Mouse (Mus musculus) heart, postnatal 25 days (tissue): ENCODE data around the gene Armc2. TPM values are rescaled to one million over a fixed set of nuclear protein-coding genes. Genes with fewer than 3 reads are reported as not detected.

ENCODE experiments used
- DNase-seq: peaks from one replicate; pipeline ENCODE4 v3.0.0; 2022; ENCODE audit warnings: low spot score
- intact Hi-C: fragments of 180-260 bp; cut with DNase I; formaldehyde crosslinking; loops from one replicate; pipeline ENCODE4 v1.15.1; 2025
- total RNA-seq, 2 experiments: library from RNA; stranded (reverse); gene quantifications; 2 replicates each; pipeline ENCODE4 v1.2.3; 2021

The Armc2 gene
- total RNA-seq, 2 experiments from 2014 or later, result 7.8 to 8.2 TPM

DNA sequence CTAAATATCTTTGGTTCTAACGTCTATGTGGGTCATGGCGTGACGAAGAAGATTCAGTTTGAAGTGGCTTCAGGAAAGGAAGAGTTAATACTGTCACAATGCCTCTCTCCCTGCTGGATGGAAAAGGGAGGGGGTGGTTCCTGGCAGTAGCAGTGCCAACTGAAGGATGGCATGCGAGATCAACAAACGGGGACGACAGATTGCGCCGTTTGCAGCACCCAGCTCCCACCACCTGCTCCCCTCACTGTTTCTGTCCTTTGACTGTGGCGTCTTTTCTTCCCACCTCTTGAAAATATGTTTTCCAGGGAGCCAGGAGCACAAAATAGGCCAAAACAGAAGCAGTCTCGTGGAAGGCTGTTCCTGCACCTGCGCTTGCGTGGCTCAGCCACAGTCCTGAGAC is 86.3 kb downstream of the Armc2 start:
- DNase-seq, result no peak
- intact Hi-C loops, result loop anchor here (2.0 kb wide), 1 partner anchor 43 kb away; no protein-coding TSS in a partner anchor

DNA sequence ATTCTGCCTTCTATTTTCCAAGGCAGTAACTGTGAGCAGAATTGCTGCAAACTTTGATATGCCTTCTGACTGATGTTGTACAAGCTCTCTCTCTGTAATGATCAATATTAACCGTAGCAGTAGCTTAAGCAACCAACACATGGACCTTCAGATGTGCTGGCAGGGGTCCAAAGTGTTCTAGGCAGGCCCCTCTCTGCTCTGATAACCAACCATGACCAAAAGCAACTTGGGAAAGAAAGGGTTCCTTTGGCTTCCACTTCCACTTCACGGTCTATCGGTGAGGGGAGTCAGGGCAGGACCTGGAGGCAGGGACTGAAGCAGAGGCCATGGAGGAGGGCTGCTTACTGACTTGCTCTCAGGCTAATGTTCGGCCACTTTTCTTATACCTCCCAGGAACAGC is 87.3 kb downstream of the Armc2 start:
- DNase-seq, result no peak

DNA sequence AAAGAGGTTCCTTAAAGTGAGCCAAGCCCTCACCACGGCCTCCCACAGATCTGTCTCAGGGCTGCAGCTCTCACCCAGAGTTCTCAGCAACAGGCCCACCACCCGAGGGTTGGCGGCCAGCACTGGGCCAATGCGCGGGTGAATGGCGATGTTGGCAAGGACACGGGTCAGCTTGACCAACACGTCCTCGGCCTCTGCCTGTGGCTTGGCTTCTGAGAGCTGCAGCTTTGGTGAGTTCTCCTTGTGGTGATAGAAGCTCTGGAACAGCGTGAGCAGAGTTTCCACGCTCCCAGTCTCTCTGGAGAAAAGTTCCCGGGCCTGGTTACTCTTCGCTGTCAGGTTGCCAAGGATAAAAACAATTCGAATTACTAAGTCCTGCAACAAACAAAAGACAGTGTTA is 91.5 kb downstream of the Armc2 start:
- DNase-seq, result no peak
- intact Hi-C loops, result loop anchor here (1.0 kb wide), 1 partner anchor 17 kb away; no protein-coding TSS in a partner anchor

More for the DNA sequence above, 87.3 kb downstream of the Armc2 start:
- intact Hi-C loops, result no loop called here

DNA sequence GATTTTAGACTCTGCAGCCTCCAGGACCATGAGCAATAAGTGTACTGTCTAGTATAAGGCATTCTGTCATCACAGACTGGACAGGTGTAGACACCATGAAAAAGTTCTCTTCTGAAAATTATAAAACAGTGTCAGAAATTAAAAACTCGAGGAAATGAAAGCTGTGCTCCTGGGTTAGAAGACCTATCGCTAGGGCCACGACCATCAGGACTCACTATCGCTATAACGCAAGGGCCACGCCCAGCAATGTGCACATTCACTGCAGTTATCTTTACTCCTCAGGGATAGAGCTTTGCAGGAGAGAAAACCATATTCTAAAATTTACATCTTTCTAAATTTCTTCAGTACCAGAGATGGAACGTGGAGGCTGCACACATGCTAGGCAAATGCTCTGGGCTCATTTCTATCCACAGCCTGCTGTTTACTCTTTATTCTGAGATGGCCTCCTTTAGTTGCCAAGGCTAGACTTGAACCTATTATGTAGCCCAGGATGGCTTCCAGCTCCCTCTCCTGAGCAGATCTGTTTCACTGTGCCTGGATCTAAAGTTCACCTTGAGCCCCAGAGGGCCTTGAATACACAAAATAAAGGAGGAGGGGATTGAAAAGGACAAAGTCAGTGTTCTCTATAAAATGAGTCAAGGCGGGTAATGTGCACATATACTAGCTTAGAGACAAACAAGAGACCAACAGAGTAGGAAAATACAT is 105.8 kb downstream of the Armc2 start:
- DNase-seq, result no peak
- intact Hi-C loops, result no loop called here

DNA sequence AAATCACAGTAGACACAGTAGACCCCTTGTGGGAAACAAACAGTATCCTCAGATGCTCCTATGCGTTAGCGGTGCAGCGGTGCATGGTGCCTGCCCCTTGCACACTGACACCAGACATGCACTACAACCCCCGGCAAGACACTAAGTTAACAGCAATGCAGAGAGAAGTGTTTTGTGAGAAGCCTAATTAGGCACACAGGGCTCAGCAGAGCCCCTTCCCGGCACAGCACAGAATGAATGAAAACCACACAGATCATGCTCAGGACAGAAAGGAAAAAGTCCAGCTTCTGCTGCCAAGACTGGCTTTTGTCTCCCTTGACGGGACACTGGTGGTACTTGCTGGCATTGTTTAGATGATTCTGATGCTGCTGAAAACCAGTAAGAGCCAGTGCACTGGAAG is 109.3 kb downstream of the Armc2 start:
- no peak for DNase-seq
- intact Hi-C loops, result no loop called here

DNA sequence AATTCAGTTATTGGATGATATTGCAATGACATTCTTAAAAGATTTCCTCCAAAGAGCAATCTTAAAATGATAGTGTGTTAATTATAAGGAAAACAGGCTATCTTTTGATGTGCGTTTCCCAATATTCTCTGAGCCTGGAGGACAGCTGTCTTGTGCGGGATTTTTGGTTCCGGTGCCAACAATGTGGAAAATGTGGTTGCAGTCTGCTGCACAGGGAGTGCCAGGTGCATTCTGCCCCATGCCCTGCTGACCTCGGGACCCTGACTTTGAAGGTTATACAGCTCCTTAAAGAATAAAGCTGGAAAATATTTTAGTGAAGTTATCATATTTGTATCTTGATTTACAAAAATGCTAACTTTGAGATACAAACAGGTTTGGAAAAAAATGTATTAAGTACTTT is 110.3 kb downstream of the Armc2 start:
- no peak for DNase-seq
- intact Hi-C loops, result no loop called here

DNA sequence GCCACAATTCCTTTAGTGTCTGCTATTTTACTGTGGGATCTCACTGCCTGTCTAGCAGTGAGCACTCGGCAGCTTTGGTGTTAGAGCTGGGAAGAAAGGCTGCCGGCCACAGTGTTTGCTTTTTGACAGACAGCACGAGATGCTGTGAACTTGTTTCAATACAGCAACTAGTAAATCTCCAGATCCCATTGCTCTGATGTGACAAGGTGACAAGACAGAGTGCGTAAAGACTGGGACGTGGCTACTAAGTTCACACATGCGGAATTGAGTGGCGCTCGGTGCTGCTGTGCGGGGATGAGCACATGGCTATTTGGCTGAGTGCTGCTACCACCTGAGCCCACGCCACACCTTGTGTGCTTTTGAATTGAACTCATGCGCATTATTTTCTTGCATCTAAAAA is 110.8 kb downstream of the Armc2 start:
- intact Hi-C loops, result no loop called here
- no peak for DNase-seq

DNA sequence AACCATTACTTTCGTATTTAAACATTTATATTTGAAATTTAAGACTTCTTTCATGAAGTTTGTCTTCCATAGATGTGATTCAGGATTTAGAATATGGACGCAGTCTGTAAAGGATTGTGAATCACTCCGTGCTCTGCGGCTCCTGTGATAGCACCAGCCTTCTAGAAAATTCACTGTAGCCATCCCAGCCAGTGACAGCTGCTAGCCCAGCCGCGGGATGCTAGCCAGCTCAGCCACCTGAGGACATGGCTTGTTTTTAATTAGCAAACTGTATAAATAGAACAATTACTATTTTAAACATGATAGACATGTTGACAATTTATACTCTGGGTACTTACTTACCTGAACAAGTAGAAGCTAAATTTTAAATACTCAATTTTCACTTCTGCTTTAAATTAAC is 116.4 kb downstream of the Armc2 start:
- intact Hi-C loops, result no loop called here
- DNase-seq, result no peak

DNA sequence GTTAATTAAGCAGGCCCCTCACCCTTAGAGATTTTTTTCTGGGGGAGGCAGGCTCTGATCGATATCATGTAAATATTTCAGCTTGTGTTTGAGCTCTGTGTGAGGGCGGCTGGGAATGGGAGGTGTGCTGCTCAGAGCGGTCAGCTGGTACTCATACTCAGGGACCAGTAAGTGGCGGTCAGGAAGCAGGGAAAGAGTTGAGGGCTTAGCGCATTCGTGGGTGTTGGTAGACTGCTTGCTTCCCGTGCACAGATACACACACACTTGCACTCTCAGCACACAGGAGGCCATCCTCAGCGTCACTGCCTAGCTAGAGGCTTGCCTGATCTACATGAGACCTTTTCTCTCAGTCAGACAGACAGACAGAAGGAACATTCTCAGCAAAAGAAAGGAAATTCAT is 116.8 kb downstream of the Armc2 start:
- no peak for DNase-seq
- intact Hi-C loops, result no loop called here

DNA sequence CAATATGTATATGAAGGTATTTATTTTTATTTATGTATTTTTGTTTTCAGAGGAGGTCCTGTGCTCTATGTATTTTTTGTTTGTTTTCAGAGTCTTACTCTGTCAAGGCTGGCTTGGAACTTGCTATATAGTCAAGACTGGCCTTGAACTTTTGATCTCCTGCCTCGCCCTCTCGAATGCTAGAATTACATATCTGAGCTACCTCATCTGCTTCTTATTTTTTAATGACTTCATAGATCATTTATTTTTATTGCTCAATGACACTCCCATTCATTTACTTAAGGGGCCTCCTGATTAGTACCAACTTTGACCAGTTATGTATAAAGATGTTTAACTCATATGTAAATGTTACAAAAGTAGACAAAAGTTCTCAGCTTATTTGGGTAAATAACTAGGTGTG is 121.4 kb downstream of the Armc2 start:
- intact Hi-C loops, result no loop called here
- no peak for DNase-seq

DNA sequence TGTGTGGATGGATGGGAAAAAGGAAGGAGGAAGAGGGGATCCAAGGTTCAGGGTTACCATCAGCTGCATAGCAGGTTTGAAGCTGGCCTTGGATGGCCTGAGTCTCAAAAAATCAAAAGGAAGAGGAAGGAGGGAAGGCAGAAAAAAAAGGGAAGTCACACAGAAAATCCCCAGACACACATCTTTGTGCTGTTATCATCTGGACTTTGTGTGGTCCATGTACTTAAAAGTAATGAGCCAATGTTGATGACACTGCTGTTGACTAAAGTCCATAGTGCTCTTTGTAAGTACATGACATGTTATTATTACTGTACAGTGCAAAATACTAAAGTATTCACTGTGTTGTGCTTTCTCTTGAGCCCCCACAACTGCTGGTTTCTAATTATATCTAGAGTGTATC is 121.8 kb downstream of the Armc2 start:
- no peak for DNase-seq
- intact Hi-C loops, result no loop called here

DNA sequence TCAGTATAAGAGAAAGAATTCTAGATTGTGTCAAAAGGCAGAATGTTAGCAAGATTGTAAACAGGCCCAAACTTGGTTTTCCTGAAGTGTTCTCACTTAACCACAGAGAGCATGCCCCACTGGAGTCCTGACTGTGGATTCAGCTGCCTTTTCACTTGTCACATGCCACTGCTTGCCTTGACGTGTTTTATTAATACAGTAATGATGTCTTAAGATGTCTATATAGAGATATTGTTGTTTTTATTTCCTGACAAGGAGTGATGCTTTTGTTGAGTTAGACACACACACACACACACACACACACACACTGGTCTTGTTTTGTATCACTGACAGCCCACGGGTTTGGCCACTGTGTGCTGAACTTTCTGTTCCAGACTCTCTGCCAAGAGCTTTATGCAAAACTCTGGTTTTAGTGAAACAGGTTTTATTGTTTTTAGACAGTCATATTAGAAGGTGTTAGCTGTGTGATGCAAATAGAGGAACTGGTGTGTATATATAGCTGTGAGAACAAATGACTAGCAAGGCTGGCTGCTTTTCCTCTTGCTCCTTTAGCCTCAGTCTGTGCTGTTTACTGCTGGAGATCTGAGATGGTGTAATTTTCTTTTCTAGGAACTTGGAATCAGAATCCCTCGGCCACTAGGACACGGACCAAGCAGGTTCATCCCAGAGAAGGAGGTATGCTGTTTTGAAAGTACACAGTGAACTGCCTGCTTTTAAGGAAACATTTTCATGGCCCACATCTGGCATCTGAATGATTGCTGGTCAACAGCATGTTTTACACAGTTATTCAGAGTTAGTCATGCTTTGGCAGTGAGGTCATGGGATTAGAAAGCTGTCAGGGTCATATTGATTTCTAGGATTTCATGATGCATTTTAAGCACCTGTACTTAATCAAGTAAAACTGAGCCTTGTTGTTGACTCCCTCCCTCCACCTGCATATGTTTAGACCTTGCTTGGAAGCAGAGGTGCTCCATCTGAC is 124.5 kb downstream of the Armc2 start:
- intact Hi-C loops, result loop anchor here (5.0 kb wide), 1 partner anchor 384 kb away; the partner anchor contains the start of gene Foxo3
- DNase-seq, result peak; percentile 50

DNA sequence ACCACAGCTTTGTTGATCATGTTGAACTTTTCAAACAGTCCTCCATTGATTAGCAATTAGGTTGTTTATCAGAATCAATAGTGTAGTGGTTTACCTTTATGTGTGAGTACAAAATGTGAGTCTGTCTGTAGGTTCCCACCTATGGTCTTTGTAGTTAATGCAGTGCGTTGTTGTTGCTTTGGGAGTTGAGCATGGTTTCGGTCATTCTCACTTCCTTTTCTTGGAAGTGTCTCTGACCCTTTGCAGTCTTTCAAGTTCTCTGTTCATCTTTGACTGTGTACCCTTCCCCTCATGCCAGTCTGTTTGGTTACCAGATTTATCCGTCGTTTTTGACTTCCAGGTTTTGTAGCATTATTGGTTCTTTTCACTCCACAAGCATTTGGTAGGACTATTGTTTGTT is 126.9 kb downstream of the Armc2 start:
- intact Hi-C loops, result loop anchor here (5.0 kb wide), 1 partner anchor 386 kb away; the partner anchor contains the start of gene Foxo3

DNA sequence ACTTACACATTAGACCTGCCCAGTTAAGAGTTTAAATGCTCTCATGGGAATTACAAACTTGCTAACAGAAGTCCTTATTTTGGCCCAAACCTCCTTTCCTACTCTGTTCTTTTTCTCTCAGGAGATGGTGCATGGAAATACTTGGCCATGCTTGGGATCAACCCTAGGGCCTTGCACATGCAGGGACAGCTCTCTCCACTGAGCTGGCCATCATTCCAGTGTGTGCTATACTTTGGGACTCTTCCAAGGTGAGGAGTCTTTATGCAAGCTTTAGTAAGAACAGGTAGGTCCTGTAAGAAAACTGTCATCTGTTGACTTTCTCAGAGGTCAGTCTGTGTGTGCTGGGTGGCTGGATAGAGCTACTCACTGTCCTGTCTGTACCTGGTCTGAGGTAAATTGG is 127.7 kb downstream of the Armc2 start:
- DNase-seq, result no peak
- intact Hi-C loops, result loop anchor here (5.0 kb wide), 1 partner anchor 387 kb away; the partner anchor contains the start of gene Foxo3

More for the DNA sequence above, 126.9 kb downstream of the Armc2 start:
- DNase-seq, result no peak

DNA sequence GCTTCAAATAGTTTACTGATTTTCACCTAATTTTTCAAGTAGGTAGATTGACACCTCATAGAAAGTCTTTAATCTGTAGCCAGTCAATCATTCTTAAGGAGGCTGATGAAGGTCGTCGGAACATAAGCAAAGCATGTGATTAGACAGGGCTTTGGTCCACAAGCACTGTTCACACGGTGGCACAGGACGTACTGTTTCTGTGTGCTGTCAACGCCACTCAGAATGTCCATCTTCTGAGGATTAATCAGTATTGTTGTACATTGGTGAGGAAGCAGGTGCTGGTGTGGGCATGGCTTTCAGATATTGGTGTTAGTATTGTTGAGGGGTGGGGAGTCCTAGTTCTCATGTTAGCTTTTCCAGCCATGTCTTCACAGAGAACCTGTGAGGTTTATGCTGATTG is 128.7 kb downstream of the Armc2 start:
- intact Hi-C loops, result loop anchor here (2.0 to 5.0 kb wide), 2 partner anchors 43 to 57 kb away; no protein-coding TSS in a partner anchor
- DNase-seq, result no peak

DNA sequence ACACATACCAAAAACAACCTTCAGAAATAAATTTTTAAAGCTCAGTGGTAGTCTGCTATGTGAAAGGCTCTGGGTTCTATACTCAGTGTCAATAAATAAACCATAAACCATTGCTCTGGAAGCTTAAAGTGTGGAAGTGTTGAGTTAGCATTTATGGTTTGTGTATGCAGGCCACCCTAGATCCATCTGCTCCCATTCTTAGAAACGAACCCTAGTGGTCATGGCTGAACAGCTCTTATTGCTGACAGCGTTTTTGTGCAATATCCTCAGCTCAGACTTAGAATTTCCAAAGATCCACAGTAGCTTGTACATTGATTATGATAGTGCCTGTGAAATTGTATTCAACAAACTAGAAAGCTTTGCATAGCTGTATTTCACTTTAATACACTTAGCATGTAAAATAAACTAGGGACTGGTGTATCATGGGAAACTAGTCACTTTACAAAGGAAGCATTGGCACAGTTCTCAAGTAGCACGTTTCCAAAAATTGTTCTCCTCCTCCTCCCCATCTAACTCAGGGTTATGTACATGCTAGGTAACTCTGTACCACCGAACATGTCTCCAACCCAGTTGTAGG is 129.8 kb downstream of the Armc2 start:
- intact Hi-C loops, result loop anchor here (2.0 to 5.0 kb wide), 2 partner anchors 44 to 56 kb away; no protein-coding TSS in a partner anchor
- DNase-seq, result no peak

DNA sequence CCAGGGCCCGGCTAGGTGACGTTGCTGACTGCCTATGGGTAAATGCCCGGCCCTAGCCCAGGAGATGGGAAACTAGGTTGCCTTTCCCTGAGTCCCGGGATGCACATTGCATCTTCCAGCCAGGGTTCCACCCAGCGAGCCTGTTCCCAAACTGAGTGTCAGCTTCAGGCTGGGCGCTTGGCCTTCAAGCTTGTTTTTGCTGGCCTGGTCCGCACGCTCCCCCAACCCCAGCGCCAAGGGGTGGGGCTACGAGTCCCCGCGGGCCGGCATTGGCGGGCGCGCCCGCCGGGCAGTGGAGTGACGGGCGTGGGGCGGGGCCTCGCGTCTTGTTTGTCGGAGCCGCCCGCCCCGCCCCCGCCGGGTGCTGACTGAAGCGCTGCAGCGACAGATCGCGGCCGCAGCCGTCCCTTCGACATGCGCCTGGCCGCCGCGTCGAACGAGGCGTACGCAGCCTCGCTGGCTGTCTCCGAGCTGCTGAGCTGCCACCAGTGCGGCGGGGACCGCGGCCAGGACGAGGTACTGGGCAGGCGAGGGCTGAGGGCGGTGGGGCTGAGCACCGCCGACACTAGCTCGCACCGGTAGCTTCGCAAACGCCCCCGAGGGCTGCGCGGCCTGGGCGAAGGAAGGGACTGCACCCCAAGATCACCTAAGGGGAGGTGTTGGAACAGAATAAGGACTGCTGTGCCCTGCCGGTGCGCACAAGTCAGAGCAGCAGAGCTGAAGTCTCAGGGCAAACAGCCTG is 131.0 kb downstream of the Armc2 start:
- intact Hi-C loops, result loop anchor here (2.0 to 5.0 kb wide), 2 partner anchors 55 to 76 kb away; no protein-coding TSS in a partner anchor

DNA sequence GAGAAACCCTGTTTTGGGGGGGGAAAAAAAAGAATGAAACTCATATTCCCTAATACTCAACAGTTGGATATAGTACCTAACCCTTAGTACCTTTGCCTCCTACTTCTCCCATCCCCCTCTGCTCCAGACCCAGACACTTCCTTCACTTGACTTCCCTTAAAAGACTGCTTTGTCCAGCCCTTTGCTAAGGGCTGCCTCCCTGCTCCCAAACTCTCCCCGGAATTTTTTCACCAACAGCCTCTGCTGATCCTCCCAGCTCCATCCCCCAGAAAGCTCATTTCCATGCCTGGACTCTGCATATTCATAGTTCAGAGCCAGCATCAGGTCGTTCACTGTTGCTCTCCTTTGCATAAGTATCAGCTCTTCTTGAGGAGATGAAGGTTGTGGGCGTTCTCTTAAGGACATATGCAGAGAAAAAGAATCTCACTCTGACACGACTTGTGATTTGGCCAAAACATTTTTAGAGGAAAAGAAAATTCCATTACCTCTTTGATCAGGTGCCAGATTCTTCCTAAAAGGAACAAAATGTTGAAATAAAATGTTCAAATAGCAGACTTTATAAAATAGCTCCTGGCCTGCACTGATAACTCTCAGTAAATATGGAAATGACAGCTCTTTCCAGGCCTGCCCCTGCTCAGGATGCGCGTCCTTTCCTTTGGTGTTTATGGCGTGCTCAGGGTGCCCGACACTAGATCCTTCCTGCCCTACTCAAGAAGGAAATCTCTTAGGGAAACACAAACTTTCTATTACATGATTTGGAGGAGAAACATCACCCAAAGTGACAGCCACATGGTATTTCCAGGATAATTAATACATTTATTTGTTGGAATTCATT is 134.3 kb downstream of the Armc2 start:
- DNase-seq, result no peak
- intact Hi-C loops, result no loop called here

More for the DNA sequence above, 131.0 kb downstream of the Armc2 start:
- peak; percentile 90 for DNase-seq

DNA sequence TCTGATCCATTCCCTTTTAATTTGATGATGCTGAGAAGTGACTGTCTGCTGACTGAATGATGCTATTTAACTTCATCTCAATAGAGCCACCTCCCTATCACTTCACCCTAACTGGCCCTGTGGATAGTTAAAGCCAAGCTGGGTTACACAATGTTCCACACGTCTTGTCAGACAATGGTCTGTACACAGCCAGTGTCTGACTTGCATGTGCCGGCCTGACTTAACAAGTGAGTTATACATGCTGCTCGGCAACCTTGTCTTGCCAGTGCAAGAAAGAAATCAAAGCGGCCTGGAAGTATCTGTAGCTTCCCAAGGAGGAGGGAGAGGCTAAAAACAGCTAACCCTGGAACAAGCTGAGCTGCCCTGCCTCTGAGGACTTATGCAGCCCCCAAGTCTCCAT is 136.8 kb downstream of the Armc2 start:
- DNase-seq, result no peak

More for the DNA sequence above, 136.8 kb downstream of the Armc2 start:
- intact Hi-C loops, result no loop called here
